Mouse (Mus musculus): ENCODE measurements around the gene Syn3.

GRCm38 (mm10) chr10:86279579-86280168, 219.0 kb downstream of the Syn3 start:
- TF ChIP-seq POLR2A (IDR thresholded peaks at IDR 0.05; ENCODE audit: control insufficient read depth, extremely low read depth, insufficient read depth, low read length, poor library complexity) (no peak), CTCF (IDR thresholded peaks at IDR 0.05; ENCODE audit: borderline replicate concordance, control insufficient read depth, extremely low read depth, insufficient read depth, low read length, poor library complexity) (no peak)

Measured in thymus, adult 2 months (tissue).